Mouse (Mus musculus) testis, adult 2 months (tissue): Measurements from ENCODE around the gene Bcor.

ENCODE experiments used
- CTCF ChIP-seq: fragments of 200-500 bp; IDR thresholded peaks from 2 replicates; pipeline ENCODE4 v1.5.1; 2012; ENCODE audit warnings: low read depth, mild to moderate bottlenecking, inconsistent platforms, low read length, moderate library complexity; ENCODE audit not compliant: control insufficient read depth, insufficient read depth, insufficient replicate concordance
- POLR2A ChIP-seq: fragments of 200-500 bp; IDR thresholded peaks from 2 replicates; pipeline ENCODE4 v1.6.1; 2012; ENCODE audit warnings: low read depth, mild to moderate bottlenecking, inconsistent platforms, low read length, moderate library complexity; ENCODE audit not compliant: control insufficient read depth

- TF ChIP-seq CTCF: no peak
- TF ChIP-seq POLR2A: no peak
Measured at GRCm38 (mm10) chrX:12136261-12137101, 23.7 kb downstream of the Bcor start.
